Mouse (Mus musculus): ENCODE results near the gene Cfap65. TPM values are rescaled to one million over a fixed set of nuclear protein-coding genes. Genes with fewer than 3 reads are reported as not detected.

The Cfap65 gene
- total and polyA plus RNA-seq, 2 experiments = not detected

GRCm38 (mm10) chr1:74926721-74927120, 8.7 kb downstream of the Cfap65 start:
- 34% methylated on average over 6 of the region's 6 CpGs for WGBS
- Histone ChIP-seq H3K27me3 (ENCODE audit: control insufficient read depth, insufficient read depth, low read length) (no peaks in the 10 kb centered on the region), H3K4me1 (ENCODE audit: control insufficient read depth, insufficient read depth, low read length) (no peaks in the 10 kb centered on the region), H3K79me2 (ENCODE audit: control insufficient read depth, insufficient read depth, low read length) (no peaks in the 10 kb centered on the region), H3K4me3 (ENCODE audit: insufficient read depth, low read depth, low read length) (no peak overlapping the region), H3K27ac (replicated peaks; ENCODE audit: insufficient read depth, low read depth, low read length) (no peak overlapping the region), H3K36me3 (ENCODE audit: control insufficient read depth, insufficient read depth, low read length) (no peaks in the 10 kb centered on the region), H3K9ac (ENCODE audit: low read depth, low read length) (no peak overlapping the region)
- peak; percentile 17 for DNase-seq (ENCODE audit: extremely low read depth, low read depth, low spot score)
- TF ChIP-seq POLR2A (IDR thresholded peaks at IDR 0.05; ENCODE audit: extremely low read depth, insufficient read depth, low read length) = no peak
- peak; percentile 98 for TF ChIP-seq CTCF (IDR thresholded peaks at IDR 0.05; ENCODE audit: low read depth, low read length)

GRCm38 (mm10) chr1:74924464-74924863, 10.9 kb downstream of the Cfap65 start:
- no peak for DNase-seq (ENCODE audit: extremely low read depth, low read depth, low spot score)
- Histone ChIP-seq H3K27me3 (ENCODE audit: control insufficient read depth, insufficient read depth, low read length) (no peaks in the 10 kb centered on the region), H3K79me2 (ENCODE audit: control insufficient read depth, insufficient read depth, low read length) (no peaks in the 10 kb centered on the region), H3K4me3 (ENCODE audit: insufficient read depth, low read depth, low read length) (no peak overlapping the region), H3K9ac (ENCODE audit: low read depth, low read length) (no peak overlapping the region), H3K27ac (replicated peaks; ENCODE audit: insufficient read depth, low read depth, low read length) (no peak overlapping the region), H3K36me3 (ENCODE audit: control insufficient read depth, insufficient read depth, low read length) (no peaks in the 10 kb centered on the region), H3K4me1 (ENCODE audit: control insufficient read depth, insufficient read depth, low read length) (no peaks in the 10 kb centered on the region)
- 62% methylated on average over 4 of the region's 4 CpGs for WGBS
- TF ChIP-seq CTCF (IDR thresholded peaks at IDR 0.05; ENCODE audit: low read depth, low read length) (no peak), POLR2A (IDR thresholded peaks at IDR 0.05; ENCODE audit: extremely low read depth, insufficient read depth, low read length) (no peak)

- no peaks in the 10 kb centered on the region for H3K4me1 ChIP-seq (ENCODE audit: control insufficient read depth, insufficient read depth, low read length)
- no peaks in the 10 kb centered on the region for H3K79me2 ChIP-seq (ENCODE audit: control insufficient read depth, insufficient read depth, low read length)
- H3K36me3 ChIP-seq (ENCODE audit: control insufficient read depth, insufficient read depth, low read length) = no peaks in the 10 kb centered on the region
- 24% methylated on average over 13 of the region's 13 CpGs for WGBS
- H3K4me3 ChIP-seq (ENCODE audit: insufficient read depth, low read depth, low read length) = no peak overlapping the region
- no peak overlapping the region for H3K9ac ChIP-seq (ENCODE audit: low read depth, low read length)
- DNase-seq (ENCODE audit: extremely low read depth, low read depth, low spot score) = no peak
- no peaks in the 10 kb centered on the region for H3K27me3 ChIP-seq (ENCODE audit: control insufficient read depth, insufficient read depth, low read length)
- TF ChIP-seq CTCF (IDR thresholded peaks at IDR 0.05; ENCODE audit: low read depth, low read length) (peak; percentile 74), POLR2A (IDR thresholded peaks at IDR 0.05; ENCODE audit: extremely low read depth, insufficient read depth, low read length) (no peak)
- no peak overlapping the region for H3K27ac ChIP-seq (replicated peaks; ENCODE audit: insufficient read depth, low read depth, low read length)
Observed at GRCm38 (mm10) chr1:74915706-74916105, 19.7 kb downstream of the Cfap65 start.

GRCm38 (mm10) chr1:74902191-74902590, 33.2 kb downstream of the Cfap65 start:
- no peak for DNase-seq (ENCODE audit: extremely low read depth, low read depth, low spot score)
- WGBS = 11% methylated on average over 6 of the region's 6 CpGs
- Histone ChIP-seq H3K79me2 (ENCODE audit: control insufficient read depth, insufficient read depth, low read length) (no peaks in the 10 kb centered on the region), H3K9ac (ENCODE audit: low read depth, low read length) (no peak overlapping the region), H3K36me3 (ENCODE audit: control insufficient read depth, insufficient read depth, low read length) (no peaks in the 10 kb centered on the region), H3K4me3 (ENCODE audit: insufficient read depth, low read depth, low read length) (no peak overlapping the region), H3K27me3 (ENCODE audit: control insufficient read depth, insufficient read depth, low read length) (peaks cover 8% of the 10 kb centered on the region; the same call in 1 of the 2 replicates), H3K27ac (replicated peaks; ENCODE audit: insufficient read depth, low read depth, low read length) (no peak overlapping the region), H3K4me1 (ENCODE audit: control insufficient read depth, insufficient read depth, low read length) (peaks cover 2% of the 10 kb centered on the region; the same call in 1 of the 2 replicates)
- TF ChIP-seq CTCF (IDR thresholded peaks at IDR 0.05; ENCODE audit: low read depth, low read length) = no peak
- TF ChIP-seq POLR2A (IDR thresholded peaks at IDR 0.05; ENCODE audit: extremely low read depth, insufficient read depth, low read length) = no peak

GRCm38 (mm10) chr1:74901686-74902085, 33.7 kb downstream of the Cfap65 start:
- H3K27ac ChIP-seq (replicated peaks; ENCODE audit: insufficient read depth, low read depth, low read length) = no peak overlapping the region
- peaks cover 2% of the 10 kb centered on the region; the same call in 1 of the 2 replicates for H3K4me1 ChIP-seq (ENCODE audit: control insufficient read depth, insufficient read depth, low read length)
- peaks cover 8% of the 10 kb centered on the region; the same call in 1 of the 2 replicates for H3K27me3 ChIP-seq (ENCODE audit: control insufficient read depth, insufficient read depth, low read length)
- H3K36me3 ChIP-seq (ENCODE audit: control insufficient read depth, insufficient read depth, low read length) = no peaks in the 10 kb centered on the region
- no peaks in the 10 kb centered on the region for H3K79me2 ChIP-seq (ENCODE audit: control insufficient read depth, insufficient read depth, low read length)
- peak; percentile 62 for DNase-seq (ENCODE audit: extremely low read depth, low read depth, low spot score)
- TF ChIP-seq CTCF (IDR thresholded peaks at IDR 0.05; ENCODE audit: low read depth, low read length) = peak; percentile 36; the same call in 1 of the 2 replicates
- TF ChIP-seq POLR2A (IDR thresholded peaks at IDR 0.05; ENCODE audit: extremely low read depth, insufficient read depth, low read length) = no peak
- H3K9ac ChIP-seq (ENCODE audit: low read depth, low read length) = no peak overlapping the region
- no peak overlapping the region for H3K4me3 ChIP-seq (ENCODE audit: insufficient read depth, low read depth, low read length)
- 16% methylated on average over 3 of the region's 3 CpGs for WGBS
